Mouse (Mus musculus): Measurements from ENCODE around the gene Clps. TPM values are rescaled to one million over a fixed set of nuclear protein-coding genes. Genes with fewer than 3 reads are reported as not detected.

Clps gene
- total RNA-seq (2014; rRNA removed): not detected in 2 replicates
- not detected in 2 replicates for polyA plus RNA-seq (2015; fragmentation: Nextera tagmentation; extraction: Ambion mirVana)

DNA sequence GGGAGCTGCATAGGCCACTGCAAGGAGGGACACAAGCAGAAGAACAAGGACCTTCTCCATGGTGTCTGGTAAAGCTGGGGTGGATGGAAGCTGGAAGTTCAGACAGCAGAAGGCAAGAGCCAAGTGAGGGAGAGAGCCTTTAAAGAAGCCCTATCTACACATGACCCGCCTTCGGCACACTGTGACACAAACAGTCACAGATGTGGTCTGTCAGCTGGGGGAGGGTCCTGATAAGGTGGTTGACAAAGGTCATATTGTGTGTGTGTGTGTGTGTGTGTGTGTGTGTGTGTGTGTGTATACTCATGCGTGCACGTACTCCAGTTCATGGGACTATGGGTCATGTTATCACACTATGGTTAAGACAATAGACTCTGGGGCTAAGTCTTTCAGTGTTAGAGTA lies at the start of gene Clps:
Clps (minus strand) TSS at position 169 of the 400 bp plus-strand sequence.
- Histone ChIP-seq H3K4me2 (ENCODE audit: low read depth, low read length, poor library complexity, severe bottlenecking) (no peak within 1 kb of the TSS), H3K27ac (ENCODE audit: low read depth, low read length) (no peak within 1 kb of the TSS), H3K4me1 (ENCODE audit: insufficient read depth, low read length) (no peaks in the 10 kb centered on the region), H3K9ac (replicated peaks; ENCODE audit: low read length, poor library complexity, severe bottlenecking) (no peak within 1 kb of the TSS), H3K27me3 (ENCODE audit: insufficient read depth, low read length) (no peaks in the 10 kb centered on the region), H3K36me3 (ENCODE audit: insufficient read depth, low read length) (no peaks in the 10 kb centered on the region), H3K9me3 (ENCODE audit: low read length) (no peaks in the 10 kb centered on the region), H3K4me3 (ENCODE audit: low read depth, low read length) (no peak within 1 kb of the TSS)
- TF ChIP-seq CTCF (IDR thresholded peaks at IDR 0.05): no peak
- ATAC-seq (ENCODE audit: low FRiP score) (no peak), DNase-seq (ENCODE audit: low spot score) (no peak)
- 92% methylated on average over 4 of the region's 4 CpGs for WGBS

DNA sequence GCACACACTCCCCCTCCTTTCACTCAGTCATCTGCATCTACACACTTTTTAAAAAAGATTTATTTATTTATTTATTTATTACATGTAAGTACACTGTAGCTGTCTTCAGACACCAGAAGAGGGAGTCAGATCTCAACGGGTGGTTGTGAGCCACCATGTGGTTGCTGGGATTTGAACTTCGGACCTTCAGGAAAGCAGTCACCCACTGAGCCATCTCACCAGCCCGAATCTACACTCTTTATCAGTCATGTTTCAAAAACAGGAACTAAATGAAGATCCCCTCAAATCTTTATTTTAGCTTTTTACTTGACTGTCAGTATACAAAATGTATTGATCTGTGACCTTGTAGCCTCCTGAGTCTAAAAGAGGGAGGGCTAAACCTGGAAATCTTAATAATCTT lies 49.0 kb upstream of the Clps start:
- 84% methylated on average over 3 of the region's 3 CpGs for WGBS
- DNase-seq (ENCODE audit: low spot score) (no peak), ATAC-seq (ENCODE audit: low FRiP score) (no peak)
- Histone ChIP-seq H3K36me3 (ENCODE audit: insufficient read depth, low read length) (peaks cover 17% of the 10 kb centered on the region), H3K9ac (replicated peaks; ENCODE audit: low read length, poor library complexity, severe bottlenecking) (no peak overlapping the region), H3K4me1 (ENCODE audit: insufficient read depth, low read length) (no peaks in the 10 kb centered on the region), H3K27ac (ENCODE audit: low read depth, low read length) (no peak overlapping the region), H3K4me2 (ENCODE audit: low read depth, low read length, poor library complexity, severe bottlenecking) (no peak overlapping the region), H3K27me3 (ENCODE audit: insufficient read depth, low read length) (no peaks in the 10 kb centered on the region), H3K9me3 (ENCODE audit: low read length) (no peaks in the 10 kb centered on the region), H3K4me3 (ENCODE audit: low read depth, low read length) (no peak overlapping the region)
- no peak; the same call in 1 of the 2 replicates for TF ChIP-seq CTCF (IDR thresholded peaks at IDR 0.05)

DNA sequence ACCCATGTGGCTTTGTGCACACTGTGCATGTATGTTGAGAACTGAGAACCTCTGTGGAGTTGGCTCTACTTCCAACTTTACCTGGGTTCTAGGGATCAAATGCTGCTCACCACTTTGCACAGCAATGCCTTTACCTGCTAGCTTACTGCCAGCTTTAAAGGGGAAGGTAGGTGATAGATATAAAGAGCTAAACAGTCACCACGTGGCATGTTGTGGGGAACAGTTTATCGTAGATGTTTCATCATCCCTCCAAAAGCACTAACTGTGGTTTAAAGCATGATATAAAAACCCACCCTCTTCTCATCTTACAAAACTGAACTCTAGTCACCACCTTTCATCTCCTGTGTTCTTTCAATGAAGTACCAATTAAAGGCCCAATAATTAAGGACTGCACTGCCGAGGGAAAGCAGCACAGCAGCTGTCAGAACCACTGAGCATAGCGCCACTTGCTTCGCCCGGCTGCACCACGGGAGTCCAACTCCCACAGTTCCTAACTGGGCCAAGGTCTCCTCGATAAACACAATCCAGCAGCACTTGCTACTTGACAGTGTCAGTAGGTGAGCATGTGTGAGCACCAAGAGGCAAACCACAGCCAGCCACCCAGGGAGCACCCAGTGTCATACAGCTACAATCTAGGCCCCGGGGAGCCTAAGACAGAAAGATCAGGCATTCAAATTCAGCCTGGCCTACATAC lies 41.1 kb upstream of the Clps start:
- H3K9ac ChIP-seq (replicated peaks; ENCODE audit: low read length, poor library complexity, severe bottlenecking): no peak overlapping the region
- TF ChIP-seq CTCF (IDR thresholded peaks at IDR 0.05): no peak
- H3K4me2 ChIP-seq (ENCODE audit: low read depth, low read length, poor library complexity, severe bottlenecking): no peak overlapping the region
- no peak for ATAC-seq (ENCODE audit: low FRiP score)
- no peak overlapping the region for H3K27ac ChIP-seq (ENCODE audit: low read depth, low read length)
- no peaks in the 10 kb centered on the region for H3K9me3 ChIP-seq (ENCODE audit: low read length)
- 85% methylated on average over 9 of the region's 9 CpGs for WGBS
- no peak for DNase-seq (ENCODE audit: low spot score)
- no peaks in the 10 kb centered on the region for H3K4me1 ChIP-seq (ENCODE audit: insufficient read depth, low read length)
- no peak overlapping the region for H3K4me3 ChIP-seq (ENCODE audit: low read depth, low read length)
- H3K27me3 ChIP-seq (ENCODE audit: insufficient read depth, low read length): no peaks in the 10 kb centered on the region
- H3K36me3 ChIP-seq (ENCODE audit: insufficient read depth, low read length): peaks cover 81% of the 10 kb centered on the region

DNA sequence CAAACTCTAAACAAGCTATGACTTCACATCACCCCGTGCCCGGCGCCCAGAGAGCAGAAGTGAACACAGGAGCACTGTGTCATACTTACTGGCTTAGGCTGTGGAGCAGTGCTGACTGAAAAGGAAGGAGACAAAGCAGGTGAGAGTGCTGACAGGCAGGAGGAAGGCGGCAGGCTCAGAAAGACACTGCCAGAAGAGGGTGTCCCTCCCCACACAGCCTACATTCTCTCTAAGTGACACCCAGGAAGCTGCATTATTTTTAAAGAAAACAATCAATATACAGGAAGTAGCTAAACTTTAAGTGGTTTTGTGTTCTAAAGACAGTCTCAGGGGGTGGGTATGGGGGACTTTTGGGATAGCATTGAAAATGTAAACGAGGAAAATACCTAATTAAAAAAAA lies 40.2 kb upstream of the Clps start:
- 93% methylated on average over 5 of the region's 5 CpGs for WGBS
- Histone ChIP-seq H3K4me3 (ENCODE audit: low read depth, low read length) (no peak overlapping the region), H3K36me3 (ENCODE audit: insufficient read depth, low read length) (peaks cover 77% of the 10 kb centered on the region), H3K27ac (ENCODE audit: low read depth, low read length) (no peak overlapping the region), H3K4me2 (ENCODE audit: low read depth, low read length, poor library complexity, severe bottlenecking) (no peak overlapping the region), H3K27me3 (ENCODE audit: insufficient read depth, low read length) (no peaks in the 10 kb centered on the region), H3K9ac (replicated peaks; ENCODE audit: low read length, poor library complexity, severe bottlenecking) (no peak overlapping the region), H3K4me1 (ENCODE audit: insufficient read depth, low read length) (no peaks in the 10 kb centered on the region), H3K9me3 (ENCODE audit: low read length) (no peaks in the 10 kb centered on the region)
- no peak for ATAC-seq (ENCODE audit: low FRiP score)
- no peak for DNase-seq (ENCODE audit: low spot score)
- TF ChIP-seq CTCF (IDR thresholded peaks at IDR 0.05): no peak

DNA sequence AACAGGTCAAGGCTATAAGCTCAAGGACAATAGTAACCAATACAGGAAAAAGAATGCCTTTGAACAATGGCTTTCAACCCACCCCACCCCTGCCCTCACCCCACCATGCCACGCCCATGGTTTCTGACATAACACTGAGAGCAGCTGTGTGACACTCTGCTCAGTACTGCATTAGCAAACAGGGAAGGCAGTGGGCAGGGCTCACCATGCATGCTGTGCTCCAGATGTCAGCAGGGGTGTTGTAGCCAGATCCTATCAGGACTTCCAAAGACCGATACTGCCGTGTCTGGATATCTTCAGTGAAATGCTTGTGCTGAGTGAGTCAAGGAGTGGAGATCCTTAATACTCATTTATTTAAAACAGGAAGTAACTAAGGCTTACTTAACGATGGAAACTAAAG lies 33.4 kb upstream of the Clps start:
- TF ChIP-seq CTCF (IDR thresholded peaks at IDR 0.05): no peak
- Histone ChIP-seq H3K4me1 (ENCODE audit: insufficient read depth, low read length) (no peaks in the 10 kb centered on the region), H3K9me3 (ENCODE audit: low read length) (no peaks in the 10 kb centered on the region), H3K27ac (ENCODE audit: low read depth, low read length) (no peak overlapping the region), H3K27me3 (ENCODE audit: insufficient read depth, low read length) (no peaks in the 10 kb centered on the region), H3K4me3 (ENCODE audit: low read depth, low read length) (no peak overlapping the region), H3K9ac (replicated peaks; ENCODE audit: low read length, poor library complexity, severe bottlenecking) (no peak overlapping the region), H3K4me2 (ENCODE audit: low read depth, low read length, poor library complexity, severe bottlenecking) (no peak overlapping the region), H3K36me3 (ENCODE audit: insufficient read depth, low read length) (peaks cover 59% of the 10 kb centered on the region)
- no peak for ATAC-seq (ENCODE audit: low FRiP score)
- 78% methylated on average over 4 of the region's 4 CpGs for WGBS
- DNase-seq (ENCODE audit: low spot score): no peak

DNA sequence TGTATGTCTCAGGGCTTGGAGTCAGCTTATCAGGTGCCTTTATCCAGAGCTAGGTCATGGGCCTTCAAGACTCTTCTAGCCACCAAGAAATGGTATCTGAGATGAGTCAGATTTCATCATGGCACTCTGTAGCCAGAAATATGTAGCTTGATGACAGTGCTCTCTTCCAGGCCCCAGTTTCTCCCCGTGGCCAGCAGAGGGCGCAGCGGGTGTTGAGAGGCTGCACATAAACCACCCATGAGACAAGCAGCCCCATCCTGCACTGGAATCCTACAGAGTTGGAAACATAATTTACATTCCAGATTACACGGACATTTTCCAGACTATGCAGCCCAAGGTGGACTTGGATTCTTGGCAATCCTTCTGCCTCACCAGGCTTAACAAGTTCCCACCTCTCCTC lies 32.4 kb upstream of the Clps start:
- Histone ChIP-seq H3K9ac (replicated peaks; ENCODE audit: low read length, poor library complexity, severe bottlenecking) (no peak overlapping the region), H3K9me3 (ENCODE audit: low read length) (no peaks in the 10 kb centered on the region), H3K27ac (ENCODE audit: low read depth, low read length) (no peak overlapping the region), H3K27me3 (ENCODE audit: insufficient read depth, low read length) (no peaks in the 10 kb centered on the region), H3K4me2 (ENCODE audit: low read depth, low read length, poor library complexity, severe bottlenecking) (no peak overlapping the region), H3K4me3 (ENCODE audit: low read depth, low read length) (no peak overlapping the region), H3K4me1 (ENCODE audit: insufficient read depth, low read length) (no peaks in the 10 kb centered on the region), H3K36me3 (ENCODE audit: insufficient read depth, low read length) (peaks cover 61% of the 10 kb centered on the region)
- 7% methylated on average over 4 of the region's 4 CpGs for WGBS
- TF ChIP-seq CTCF (IDR thresholded peaks at IDR 0.05): peak; percentile 90
- no peak for ATAC-seq (ENCODE audit: low FRiP score)
- peak; percentile 70 for DNase-seq (ENCODE audit: low spot score)
